Mouse (Mus musculus): ENCODE measurements around the gene Trim34a. TPM values are rescaled to one million over a fixed set of nuclear protein-coding genes. Genes with fewer than 3 reads are reported as not detected.
"Not testable (repeated sequence)": the region's sequence is repeated elsewhere in the genome, so short reads cannot be mapped to it uniquely, and the experiment has no call there.

Gene Trim34a
- polyA plus RNA-seq, 1 experiment from 2014 or later, result 1.6 TPM

GRCm38 (mm10) chr7:104265335-104265734 lies 21.1 kb downstream of the Trim34a start:
- H3K4me2 ChIP-seq (replicated peaks); H3K9ac ChIP-seq; H3K36me3 ChIP-seq; H3K4me1 ChIP-seq; H3K27me3 ChIP-seq; H3K9me3 ChIP-seq; H3K27ac ChIP-seq; H3K4me3 ChIP-seq; ATAC-seq (ENCODE audit: insufficient number of reproducible peaks, insufficient read depth, low FRiP score, low TSS enrichment): not testable (repeated sequence)
- WGBS, result 96% methylated on average over 5 of the region's 5 CpGs

GRCm38 (mm10) chr7:104279361-104279760 lies 35.1 kb downstream of the Trim34a start:
- not testable (repeated sequence) for H3K4me3 ChIP-seq; H3K36me3 ChIP-seq; H3K4me2 ChIP-seq (replicated peaks); H3K27me3 ChIP-seq; H3K9me3 ChIP-seq; H3K9ac ChIP-seq; H3K4me1 ChIP-seq; H3K27ac ChIP-seq; ATAC-seq (ENCODE audit: insufficient number of reproducible peaks, insufficient read depth, low FRiP score, low TSS enrichment)
- 83% methylated on average over 3 of the region's 3 CpGs for WGBS

- not testable (repeated sequence) for H3K27me3 ChIP-seq; H3K4me3 ChIP-seq; H3K27ac ChIP-seq; ATAC-seq (ENCODE audit: insufficient number of reproducible peaks, insufficient read depth, low FRiP score, low TSS enrichment); H3K9ac ChIP-seq; H3K4me2 ChIP-seq (replicated peaks); H3K36me3 ChIP-seq; H3K9me3 ChIP-seq; H3K4me1 ChIP-seq
- WGBS, result 43% methylated on average over 14 of the region's 14 CpGs
These were observed 43.6 kb downstream of the Trim34a start, which contains the start of gene Trim5 for GRCm38 (mm10) chr7:104287576-104288443. TSS of gene Trim5 (minus strand) at chr7:104288094.

- no peak overlapping the region for H3K4me2 ChIP-seq (replicated peaks)
- no peaks in the 10 kb centered on the region for H3K4me1 ChIP-seq
- 95% methylated on average over 1 of the region's 1 CpGs for WGBS
- no peak for ATAC-seq (ENCODE audit: insufficient number of reproducible peaks, insufficient read depth, low FRiP score, low TSS enrichment)
- no peaks in the 10 kb centered on the region for H3K36me3 ChIP-seq
- no peak overlapping the region for H3K9ac ChIP-seq
- no peak overlapping the region for H3K27ac ChIP-seq
- no peaks in the 10 kb centered on the region for H3K9me3 ChIP-seq
- no peak overlapping the region for H3K4me3 ChIP-seq
- H3K27me3 ChIP-seq, result no peaks in the 10 kb centered on the region
These were observed 46.4 kb downstream of the Trim34a start for GRCm38 (mm10) chr7:104290641-104291040.

- H3K27me3 ChIP-seq, result no peaks in the 10 kb centered on the region
- ATAC-seq (ENCODE audit: insufficient number of reproducible peaks, insufficient read depth, low FRiP score, low TSS enrichment), result no peak
- no peak overlapping the region for H3K4me3 ChIP-seq
- H3K4me2 ChIP-seq (replicated peaks), result no peak overlapping the region
- no peak overlapping the region for H3K27ac ChIP-seq
- H3K9me3 ChIP-seq, result no peaks in the 10 kb centered on the region
- no peaks in the 10 kb centered on the region for H3K4me1 ChIP-seq
- 86% methylated on average over 5 of the region's 5 CpGs for WGBS
- no peak overlapping the region for H3K9ac ChIP-seq
- no peaks in the 10 kb centered on the region for H3K36me3 ChIP-seq
These were observed 47.6 kb downstream of the Trim34a start for GRCm38 (mm10) chr7:104291638-104292400.

Other genes starting within 250 kb of the Trim34a start
- gene Olfr638, start 245.7 kb upstream of the Trim34a start, polyA plus RNA-seq (2016; fragmentation: Nextera tagmentation; extraction: Ambion mirVana), result not detected in 2 replicates
- 0.04 TPM in 1 of 2 replicates, not detected in the other for gene Olfr639, start 227.2 kb upstream of the Trim34a start, polyA plus RNA-seq (2016; fragmentation: Nextera tagmentation; extraction: Ambion mirVana)
- gene Olfr640, start 218.9 kb upstream of the Trim34a start, polyA plus RNA-seq (2016; fragmentation: Nextera tagmentation; extraction: Ambion mirVana), result not detected in 2 replicates
- not detected in 2 replicates for gene Olfr641, start 209.0 kb upstream of the Trim34a start, polyA plus RNA-seq (2016; fragmentation: Nextera tagmentation; extraction: Ambion mirVana)
- gene Olfr642, start 191.8 kb upstream of the Trim34a start, polyA plus RNA-seq (2016; fragmentation: Nextera tagmentation; extraction: Ambion mirVana), result not detected in 2 replicates
- gene 4930516K23Rik, start 183.0 kb upstream of the Trim34a start, polyA plus RNA-seq (2016; fragmentation: Nextera tagmentation; extraction: Ambion mirVana), result not detected in 2 replicates
- gene Olfr644, start 172.6 kb upstream of the Trim34a start, polyA plus RNA-seq (2016; fragmentation: Nextera tagmentation; extraction: Ambion mirVana), result not detected in 2 replicates
- not detected in 2 replicates for gene Olfr645, start 159.0 kb upstream of the Trim34a start, polyA plus RNA-seq (2016; fragmentation: Nextera tagmentation; extraction: Ambion mirVana)
- not detected in 2 replicates for gene Olfr646, start 139.6 kb upstream of the Trim34a start, polyA plus RNA-seq (2016; fragmentation: Nextera tagmentation; extraction: Ambion mirVana)
- not detected in 2 replicates for gene Ubqln5, start 114.6 kb upstream of the Trim34a start, polyA plus RNA-seq (2016; fragmentation: Nextera tagmentation; extraction: Ambion mirVana)
- not detected in 2 replicates for gene Olfr643, start 107.1 kb upstream of the Trim34a start, polyA plus RNA-seq (2016; fragmentation: Nextera tagmentation; extraction: Ambion mirVana)
- not detected in 2 replicates for gene Ubqln3, start 101.2 kb upstream of the Trim34a start, polyA plus RNA-seq (2016; fragmentation: Nextera tagmentation; extraction: Ambion mirVana)
- gene Ubqlnl, start 93.9 kb upstream of the Trim34a start, polyA plus RNA-seq (2016; fragmentation: Nextera tagmentation; extraction: Ambion mirVana), result not detected in 2 replicates
- 0.33 and 0.45 TPM in 2 replicates for gene Olfm5, start 79.6 kb upstream of the Trim34a start, polyA plus RNA-seq (2016; fragmentation: Nextera tagmentation; extraction: Ambion mirVana)
- 0.24 and 0.37 TPM in 2 replicates for gene Olfr648, start 61.1 kb upstream of the Trim34a start, polyA plus RNA-seq (2016; fragmentation: Nextera tagmentation; extraction: Ambion mirVana)
- not detected in 2 replicates for gene Olfr649, start 48.5 kb upstream of the Trim34a start, polyA plus RNA-seq (2016; fragmentation: Nextera tagmentation; extraction: Ambion mirVana)
- 1.9 and 2.2 TPM in 2 replicates for gene Trim6, start 25.7 kb upstream of the Trim34a start, polyA plus RNA-seq (2016; fragmentation: Nextera tagmentation; extraction: Ambion mirVana)
- 0.13 and 0.15 TPM in 2 replicates for gene Trim5, start 43.6 kb downstream of the Trim34a start, polyA plus RNA-seq (2016; fragmentation: Nextera tagmentation; extraction: Ambion mirVana)
- 5.3 and 5.8 TPM in 2 replicates for gene Trim12a, start 71.0 kb downstream of the Trim34a start, polyA plus RNA-seq (2016; fragmentation: Nextera tagmentation; extraction: Ambion mirVana)
- 0.22 TPM in 1 of 2 replicates, not detected in the other for gene Trim34b, start 85.0 kb downstream of the Trim34a start, polyA plus RNA-seq (2016; fragmentation: Nextera tagmentation; extraction: Ambion mirVana)
- 2.0 and 2.3 TPM in 2 replicates for gene Trim12c, start 108.9 kb downstream of the Trim34a start, polyA plus RNA-seq (2016; fragmentation: Nextera tagmentation; extraction: Ambion mirVana)
- gene Trim30b, start 125.4 kb downstream of the Trim34a start, polyA plus RNA-seq (2016; fragmentation: Nextera tagmentation; extraction: Ambion mirVana), result not detected in 2 replicates
- gene Trim30c, start 156.4 kb downstream of the Trim34a start, polyA plus RNA-seq (2016; fragmentation: Nextera tagmentation; extraction: Ambion mirVana), result 0.18 TPM in 1 of 2 replicates, not detected in the other
- gene Trim30a, start 220.7 kb downstream of the Trim34a start, polyA plus RNA-seq (2016; fragmentation: Nextera tagmentation; extraction: Ambion mirVana), result 0.72 and 1.3 TPM in 2 replicates

Data from embryonic facial prominence, embryonic 12.5 days (tissue).